7 mouse cellular contexts compared by ENCODE assay signal in the genomic region with DNA sequence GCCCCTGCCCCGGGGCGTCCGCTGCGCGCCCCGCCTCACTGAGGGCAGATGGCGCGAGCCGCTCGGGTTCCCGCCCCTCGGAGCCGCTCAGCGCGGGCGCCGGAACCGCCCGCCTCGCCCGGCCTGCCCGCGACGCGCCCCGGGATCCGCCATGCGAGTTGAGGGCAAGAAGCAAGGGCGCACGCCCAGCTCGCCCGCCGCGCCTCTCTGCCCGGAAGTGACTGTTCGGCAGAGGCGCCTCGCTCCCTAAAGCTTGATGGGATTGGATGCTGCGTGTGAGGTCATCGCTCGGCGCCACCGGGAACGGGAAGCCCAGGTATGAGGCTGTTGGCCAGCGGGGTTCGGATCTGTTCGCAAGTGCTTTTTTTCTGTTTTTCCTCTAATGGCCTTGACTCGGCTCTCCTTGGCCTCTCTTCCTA. TPM values are rescaled to one million over a fixed set of nuclear protein-coding genes. Genes with fewer than 3 reads are reported as not detected.
DNase-seq lines count a peak whose midpoint lies in the region; ATAC-seq lines count a peak whose summit lies in the region.

A gene (minus strand): TSS at position 207 of the 419 bp plus-strand sequence.
A gene (plus strand): TSS at position 276 of the 419 bp plus-strand sequence.

- DNase-seq in adrenal gland, adult 2 months, result peak; percentile 99
- peak; percentile 89 for DNase-seq in embryo, embryonic 11.5 days (ENCODE audit: low read depth, low spot score)
- peak; percentile 94 to 96 for DNase-seq in gastrocnemius, postnatal 36 days
- peak; percentile 99 for DNase-seq in left cerebral cortex, postnatal 25 days (ENCODE audit: low spot score in 2 of 2)
- DNase-seq in midbrain, embryonic 10.5 days (ENCODE audit: low spot score), result peak; percentile 96
- DNase-seq in right cerebral cortex, postnatal 4 days, result peak; percentile 96

- peak within 1 kb of the TSS; percentile 71 for H3K4me2 ChIP-seq in intestine, embryonic 15.5 days (replicated peaks)

- peak within 1 kb of the TSS; percentile 97 for H3K27ac ChIP-seq in intestine, embryonic 15.5 days
- H3K27ac ChIP-seq in midbrain, embryonic 10.5 days (replicated peaks), result peak within 1 kb of the TSS; percentile 94

- no peaks in the 10 kb centered on the region for H3K36me3 ChIP-seq in intestine, embryonic 15.5 days
- peaks cover 11% of the 10 kb centered on the region for H3K36me3 ChIP-seq in midbrain, embryonic 10.5 days

- H3K9me3 ChIP-seq in intestine, embryonic 15.5 days, result no peaks in the 10 kb centered on the region
- no peaks in the 10 kb centered on the region for H3K9me3 ChIP-seq in midbrain, embryonic 10.5 days (replicated peaks)

- WGBS in intestine, embryonic 15.5 days, result 0% methylated on average over 48 of the region's 48 CpGs
- WGBS in midbrain, embryonic 10.5 days, result under 1% methylated on average over 48 of the region's 48 CpGs

- H3K27me3 ChIP-seq in intestine, embryonic 15.5 days (replicated peaks), result no peaks in the 10 kb centered on the region
- H3K27me3 ChIP-seq in midbrain, embryonic 10.5 days (ENCODE audit: low read depth, poor library complexity, severe bottlenecking), result no peaks in the 10 kb centered on the region

- H3K4me3 ChIP-seq in intestine, embryonic 15.5 days (replicated peaks), result peak within 1 kb of the TSS; percentile 98
- H3K4me3 ChIP-seq in midbrain, embryonic 10.5 days, result peak within 1 kb of the TSS; percentile 94

- H3K4me1 ChIP-seq in intestine, embryonic 15.5 days (replicated peaks), result peaks cover 8% of the 10 kb centered on the region
- peaks cover 30% of the 10 kb centered on the region for H3K4me1 ChIP-seq in midbrain, embryonic 10.5 days

- ATAC-seq in intestine, embryonic 15.5 days, result peak; percentile 99

- intact Hi-C loops in gastrocnemius, postnatal 36 days (cut with DNase I), result no loop called here
- intact Hi-C loops in left cerebral cortex, postnatal 25 days (cut with DNase I), result loop anchor here (1.0 to 2.0 kb wide), 2 partner anchors 30 to 132 kb away; a partner anchor contains a TSS

- peak within 1 kb of the TSS; percentile 94 for H3K9ac ChIP-seq in intestine, embryonic 15.5 days

RNA-seq across cellular contexts. Expression of the first gene that starts in this region (rescaled TPM):
- total RNA-seq in adrenal gland, adult 2 months (2021), result 10 to 100 TPM; 12.8 to 16.8 TPM
- 3.3 and 3.9 TPM in 2 replicates for polyA plus RNA-seq in adrenal gland, adult 2 months (2012; rRNA removed)
- total RNA-seq in gastrocnemius, postnatal 36 days (2021), result 10 to 100 TPM; 14.0 to 14.9 TPM
- 11.4 and 11.5 TPM in 2 replicates for polyA plus RNA-seq in intestine, embryonic 15.5 days (2015; fragmentation: Nextera tagmentation; extraction: Ambion mirVana)
- total RNA-seq in left cerebral cortex, postnatal 25 days (2021), result 10 to 100 TPM; 46.8 to 49.6 TPM
- 7.0 and 8.6 TPM in 2 replicates for polyA plus RNA-seq in midbrain, embryonic 10.5 days (2016; fragmentation: Nextera tagmentation; extraction: Ambion mirVana)

RNA-seq across cellular contexts. Expression of the second gene that starts in this region (rescaled TPM):
- total RNA-seq in adrenal gland, adult 2 months (2021), result 10 to 100 TPM; 10.2 to 16.1 TPM
- 0.62 and 1.6 TPM in 2 replicates for polyA plus RNA-seq in adrenal gland, adult 2 months (2012; rRNA removed)
- total RNA-seq in gastrocnemius, postnatal 36 days (2021), result 1 to 10 TPM; 4.4 to 5.8 TPM
- 17.5 and 21.0 TPM in 2 replicates for polyA plus RNA-seq in intestine, embryonic 15.5 days (2015; fragmentation: Nextera tagmentation; extraction: Ambion mirVana)
- total RNA-seq in left cerebral cortex, postnatal 25 days (2021), result 10 to 100 TPM; 11.8 to 12.6 TPM
- polyA plus RNA-seq in midbrain, embryonic 10.5 days (2016; fragmentation: Nextera tagmentation; extraction: Ambion mirVana), result 18.6 and 19.2 TPM in 2 replicates

Comparison
In these comparisons a context has a peak if more than half of its experiments do, and no peak if none do; other contexts are left out.
1. Peak in every context shown above with its lines: DNase-seq, ATAC-seq, H3K4me3 ChIP-seq and H3K27ac ChIP-seq.